Mouse (Mus musculus) lung, adult 2 months (tissue): ENCODE data around the gene Esrra. TPM values are rescaled to one million over a fixed set of nuclear protein-coding genes. Genes with fewer than 3 reads are reported as not detected.
A peak's percentile ranks its signal among the peaks of the same experiment; 100 is the strongest.

Experiments used
- DNase-seq: peaks from one replicate; pipeline ENCODE4 v3.0.0; 2022
- H3K4me1 ChIP-seq: fragments of 200-500 bp; 2 replicates; pipeline ENCODE4 v1.6.1; 2011; ENCODE audit warnings: low read length; ENCODE audit not compliant: control insufficient read depth, insufficient read depth
- H3K4me3 ChIP-seq: fragments of 200-500 bp; replicated peaks from 2 replicates; pipeline ENCODE3; 2011; ENCODE audit warnings: low read depth, mild to moderate bottlenecking, control low read depth, low read length; ENCODE audit errors: extremely low read depth
- CTCF ChIP-seq: fragments of 200-500 bp; IDR thresholded peaks from 2 replicates; pipeline ENCODE4 v1.5.1; 2011; ENCODE audit warnings: mild to moderate bottlenecking, low read length, control low read depth; ENCODE audit not compliant: insufficient read depth
- POLR2A ChIP-seq: fragments of 200-500 bp; IDR thresholded peaks from 2 replicates; pipeline ENCODE4 v1.6.1; 2011; ENCODE audit warnings: low read depth, mild to moderate bottlenecking, control low read depth, low read length, borderline replicate concordance; ENCODE audit errors: extremely low read depth
- WGBS: fragments of 180-500 bp; shearing (Covaris S2); methylation state at CpG from one replicate; pipeline ENCODE4 v1.1.7; 2018; 5-methylcytosine and 5-hydroxymethylcytosine counted together
- polyA plus RNA-seq: library from polyadenylated mRNA; depleted of rRNA; stranded (reverse); fragments of >200 nt; gene quantifications from 2 replicates; pipeline ENCODE4 v1.2.3, GENCODE M21; 2012

Gene Esrra
- polyA plus RNA-seq, 1 experiment: 43.8 TPM

DNA sequence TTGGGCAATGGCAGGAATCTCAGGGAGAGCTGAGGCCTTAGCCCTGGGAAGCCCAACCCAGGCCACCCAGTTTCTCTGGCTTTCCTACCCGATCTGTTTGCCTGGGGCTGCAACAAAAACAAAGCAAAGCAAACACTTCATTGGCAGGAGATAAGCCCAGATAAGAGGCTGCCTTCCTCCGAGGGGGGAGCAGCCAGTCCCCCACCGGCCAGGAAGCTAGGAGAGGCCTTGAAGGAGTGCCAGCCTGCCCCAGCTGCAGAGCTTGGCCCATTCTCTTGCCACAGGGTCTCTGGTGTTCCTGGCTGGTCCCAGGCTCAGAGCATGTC, 31.1 kb upstream of the Esrra start:
- peak; percentile 79 for DNase-seq
- 4% methylated on average over 3 of the region's 3 CpGs for WGBS
- TF ChIP-seq POLR2A: peak; percentile 85; the same call in 1 of the 2 replicates
- no peak for TF ChIP-seq CTCF
- peaks cover 11% of the 10 kb centered on the region for H3K4me1 ChIP-seq
- peak overlapping the region; percentile 91 for H3K4me3 ChIP-seq

DNA sequence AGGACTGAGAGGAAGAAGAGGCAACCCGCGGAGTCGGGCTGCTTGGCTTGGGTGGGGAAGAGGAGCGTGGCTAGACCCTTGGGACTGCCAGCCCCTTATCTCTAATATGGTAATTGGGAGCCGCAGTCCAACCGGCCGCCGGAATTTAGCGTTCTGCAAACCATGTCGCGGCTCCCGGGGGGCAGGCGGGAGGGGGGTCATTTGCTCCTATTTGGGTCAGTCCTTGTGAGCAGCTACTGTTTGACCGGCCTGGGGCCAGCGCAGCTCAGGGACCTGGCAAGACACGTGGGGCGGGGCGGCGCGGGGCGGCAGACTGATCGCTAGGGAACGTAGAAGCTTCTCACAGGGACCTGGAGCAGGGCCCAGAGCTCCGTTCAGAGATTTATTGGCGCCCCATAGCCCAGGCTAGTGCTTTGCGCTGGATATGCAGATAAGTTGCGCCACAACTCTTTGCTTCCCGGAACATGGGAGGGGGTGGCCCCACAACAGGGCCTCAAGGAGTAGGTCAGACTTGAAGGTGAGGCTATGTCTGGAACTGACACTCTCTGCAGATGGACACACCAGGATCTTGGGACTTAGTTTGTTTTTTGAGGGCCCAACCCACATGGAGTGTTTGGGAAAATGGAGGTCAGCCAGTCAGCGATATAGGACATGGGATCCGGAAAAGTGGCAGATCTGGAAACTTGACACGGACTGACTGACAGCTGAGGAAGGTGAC, 30.5 kb upstream of the Esrra start:
- DNase-seq: peak; percentile 82
- Histone ChIP-seq H3K4me3 (peak overlapping the region; percentile 91), H3K4me1 (peaks cover 11% of the 10 kb centered on the region)
- WGBS: 1% methylated on average over 31 of the region's 31 CpGs
- TF ChIP-seq CTCF (no peak), POLR2A (0 out of 2 replicates have a peak, but pooled peaks have one; percentile 4)

DNA sequence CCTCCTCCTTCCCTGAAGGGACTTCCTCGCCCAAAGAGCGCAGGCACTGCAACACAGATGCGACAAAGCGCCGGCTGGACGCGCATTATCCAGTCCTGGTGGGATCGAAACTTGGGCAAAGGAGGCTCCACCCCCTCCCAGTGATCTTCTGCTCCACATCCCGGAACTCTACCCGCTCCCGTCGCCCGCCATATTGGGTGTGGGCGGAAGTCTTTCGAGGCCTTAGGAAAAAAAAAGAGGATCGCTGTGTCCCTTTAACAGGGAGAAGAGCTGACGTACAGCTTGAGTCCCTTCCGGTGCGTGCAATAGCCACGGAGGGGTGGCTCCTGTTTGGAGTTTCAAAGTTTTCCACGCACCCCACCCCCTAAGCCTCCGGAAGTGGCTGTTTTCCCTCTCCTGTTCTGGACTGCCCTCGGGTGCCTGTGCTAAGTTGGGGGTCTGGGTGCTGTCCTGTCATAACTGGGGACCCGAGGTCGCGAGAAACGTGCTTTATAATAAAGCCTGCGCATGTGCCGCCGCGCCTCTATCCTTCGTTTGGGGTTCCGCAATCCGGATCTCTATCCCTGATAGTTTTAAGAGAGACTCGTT, 29.9 kb upstream of the Esrra start:
- no peak for TF ChIP-seq CTCF
- TF ChIP-seq POLR2A: peak; percentile 84
- Histone ChIP-seq H3K4me1 (peaks cover 11% of the 10 kb centered on the region), H3K4me3 (peak overlapping the region; percentile 91)
- WGBS: under 1% methylated on average over 35 of the region's 35 CpGs
- peak; percentile 93 for DNase-seq

DNA sequence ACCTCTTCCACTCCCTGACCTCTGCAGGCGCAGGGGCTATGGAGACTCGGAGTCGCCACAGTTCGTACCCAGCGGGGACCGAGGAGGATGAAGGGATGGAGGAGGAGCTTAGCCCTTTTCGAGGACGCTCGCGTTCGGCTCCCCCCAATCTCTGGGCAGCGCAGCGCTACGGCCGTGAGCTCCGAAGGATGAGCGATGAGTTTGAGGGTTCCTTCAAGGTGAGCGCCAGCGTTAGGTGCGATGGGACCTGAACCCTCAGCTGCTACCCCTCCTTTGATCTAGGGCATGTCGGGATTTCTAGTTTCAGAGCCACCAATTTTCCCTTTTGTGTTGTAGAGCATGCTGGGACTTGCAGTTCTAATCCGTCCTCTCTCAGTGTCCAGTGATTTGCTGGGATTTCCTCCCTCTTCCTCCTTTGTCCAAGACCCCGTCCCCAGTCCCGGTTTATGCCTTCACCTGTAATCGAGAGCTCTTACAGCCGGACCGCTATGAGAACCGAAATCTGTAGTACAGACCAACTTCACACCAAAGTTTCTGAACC, 29.1 kb upstream of the Esrra start:
- Histone ChIP-seq H3K4me1 (peaks cover 11% of the 10 kb centered on the region), H3K4me3 (peak overlapping the region; percentile 91)
- peak; percentile 68 for DNase-seq
- peak; percentile 85; the same call in 1 of the 2 replicates for TF ChIP-seq POLR2A
- no peak for TF ChIP-seq CTCF
- under 1% methylated on average over 28 of the region's 28 CpGs for WGBS

DNA sequence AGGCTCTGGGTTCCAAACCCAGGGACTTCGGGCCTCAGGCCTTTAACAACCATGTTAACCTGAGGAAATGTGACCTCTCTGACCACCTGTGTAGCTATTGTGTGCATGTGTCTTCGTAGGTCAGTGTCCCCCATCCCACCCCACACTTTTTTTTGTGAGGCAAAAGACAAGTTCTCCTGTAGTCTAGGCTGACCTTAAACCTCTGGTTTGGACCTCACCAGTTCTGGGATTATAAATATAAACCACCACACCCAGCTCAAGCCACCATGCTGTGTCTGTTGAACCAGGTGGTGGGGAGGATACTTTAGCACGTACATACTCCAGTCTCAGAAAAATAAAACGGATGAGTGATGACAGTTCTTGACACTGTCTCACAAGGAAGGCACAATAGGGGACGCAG, 28.3 kb upstream of the Esrra start:
- Histone ChIP-seq H3K4me3 (no peak overlapping the region), H3K4me1 (peaks cover 11% of the 10 kb centered on the region)
- 51% methylated on average over 5 of the region's 5 CpGs for WGBS
- no peak for DNase-seq
- no peak for TF ChIP-seq CTCF
- no peak for TF ChIP-seq POLR2A

DNA sequence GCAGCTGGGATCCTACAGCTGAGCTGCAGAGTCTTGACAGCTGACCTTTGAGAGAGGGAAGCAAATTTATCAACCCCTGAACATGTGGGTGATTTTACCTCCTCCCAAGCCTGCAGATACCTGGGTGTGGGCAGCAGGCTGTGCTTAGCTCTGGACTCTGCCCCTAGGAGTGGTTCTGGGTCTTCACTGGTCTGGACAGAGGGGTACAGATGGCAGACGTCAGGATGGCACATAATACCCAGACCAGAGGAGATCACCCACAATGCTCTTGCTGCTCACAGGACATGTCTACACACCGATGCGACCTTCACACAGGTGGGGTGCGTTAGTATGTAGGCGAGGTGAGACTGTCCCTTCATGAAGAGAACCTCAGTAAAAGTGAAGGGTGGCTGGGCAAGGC, 27.9 kb upstream of the Esrra start:
- 85% methylated on average over 5 of the region's 5 CpGs for WGBS
- Histone ChIP-seq H3K4me3 (no peak overlapping the region), H3K4me1 (peaks cover 11% of the 10 kb centered on the region)
- no peak for DNase-seq
- TF ChIP-seq POLR2A (no peak), CTCF (no peak)

DNA sequence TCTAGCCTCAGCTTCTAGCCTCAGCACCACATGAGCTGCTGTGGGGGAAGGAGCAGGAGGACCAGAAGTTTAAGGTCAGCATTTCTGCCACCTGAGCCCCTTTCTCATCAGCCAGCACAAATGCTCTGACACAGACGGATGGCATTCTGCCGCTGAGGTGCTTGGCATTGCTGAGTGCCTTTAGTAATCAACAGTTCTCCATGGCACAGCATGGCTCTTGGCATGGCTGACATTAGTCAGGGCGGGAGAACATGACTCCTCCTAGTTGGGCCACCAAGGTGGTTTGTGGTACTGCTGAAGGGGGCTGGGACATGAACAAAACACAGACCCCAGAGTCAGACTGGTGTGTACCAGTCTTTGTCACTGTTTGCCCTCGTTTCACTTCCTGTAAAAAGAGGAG, 26.6 kb upstream of the Esrra start:
- TF ChIP-seq POLR2A: no peak
- TF ChIP-seq CTCF: no peak
- WGBS: 66% methylated on average over 4 of the region's 4 CpGs
- no peak overlapping the region for H3K4me3 ChIP-seq
- peaks cover 5% of the 10 kb centered on the region for H3K4me1 ChIP-seq
- DNase-seq: no peak

DNA sequence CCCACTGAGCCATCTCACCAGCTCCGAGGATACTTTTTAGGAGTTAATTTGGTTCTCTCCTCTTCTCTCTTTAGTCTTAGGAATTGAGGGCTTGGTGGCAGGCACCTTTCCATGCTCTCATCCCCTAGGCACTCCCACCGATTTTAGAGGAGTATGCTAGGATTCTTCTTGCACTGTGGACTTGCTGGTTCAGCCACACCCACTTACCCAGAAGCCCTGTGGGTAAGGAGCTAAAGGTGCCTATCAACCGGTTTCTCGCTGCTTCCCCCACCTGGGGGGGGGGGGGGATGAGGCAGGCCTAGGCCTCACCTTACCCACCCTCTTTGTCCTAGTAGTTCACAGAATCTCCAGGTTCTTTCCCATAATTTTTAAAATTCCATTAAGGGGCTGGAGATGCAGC, 26.1 kb upstream of the Esrra start:
- TF ChIP-seq POLR2A (no peak), CTCF (no peak)
- H3K4me1 ChIP-seq: peaks cover 3% of the 10 kb centered on the region
- H3K4me3 ChIP-seq: no peak overlapping the region
- no peak for DNase-seq
- 66% methylated on average over 4 of the region's 4 CpGs for WGBS

DNA sequence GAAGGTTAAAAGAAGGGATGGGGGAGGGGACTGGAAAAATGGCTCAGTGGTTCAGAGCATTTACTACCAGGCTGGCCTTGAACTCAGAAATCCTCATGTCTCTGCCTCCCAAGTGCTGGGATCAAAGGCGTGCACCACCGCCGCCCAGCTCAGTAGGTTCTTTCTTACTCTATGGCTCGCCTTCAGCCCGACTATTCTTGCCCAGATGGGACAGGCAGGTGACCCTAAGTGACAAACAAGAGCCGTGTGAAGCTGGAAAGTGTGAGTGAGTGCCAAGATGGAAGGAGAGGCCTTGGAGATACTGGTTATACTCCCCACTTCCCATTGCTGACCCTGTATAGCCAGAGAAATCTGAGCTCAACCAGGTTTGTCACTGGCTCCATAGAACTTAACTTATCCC, 22.1 kb upstream of the Esrra start:
- TF ChIP-seq CTCF (no peak), POLR2A (no peak)
- Histone ChIP-seq H3K4me1 (peaks cover 7% of the 10 kb centered on the region; the same call in 1 of the 2 replicates), H3K4me3 (no peak overlapping the region)
- 92% methylated on average over 6 of the region's 6 CpGs for WGBS
- no peak for DNase-seq

DNA sequence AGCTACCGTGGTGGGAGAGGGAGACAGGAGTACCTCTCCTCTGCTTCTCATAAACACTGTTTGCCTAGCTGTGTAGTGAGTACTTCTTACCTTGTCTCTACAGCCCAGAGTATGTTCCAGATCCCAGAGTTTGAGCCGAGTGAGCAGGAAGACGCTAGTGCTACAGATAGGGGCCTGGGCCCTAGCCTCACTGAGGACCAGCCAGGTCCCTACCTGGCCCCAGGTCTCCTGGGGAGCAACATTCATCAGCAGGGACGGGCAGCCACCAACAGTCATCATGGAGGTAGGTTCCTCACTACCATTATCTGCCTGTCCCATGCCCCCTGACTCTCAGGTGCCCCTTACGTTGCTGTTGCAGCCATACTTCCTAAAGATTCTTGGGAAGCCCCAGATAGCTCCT, 21.2 kb upstream of the Esrra start:
- H3K4me1 ChIP-seq: peaks cover 7% of the 10 kb centered on the region; the same call in 1 of the 2 replicates
- H3K4me3 ChIP-seq: peak overlapping the region; percentile 75
- no peak for DNase-seq
- TF ChIP-seq CTCF (no peak), POLR2A (no peak)
- 24% methylated on average over 5 of the region's 5 CpGs for WGBS
